Mouse (Mus musculus): ENCODE measurements around the gene Utf1.

Utf1 gene

GRCm38 (mm10) chr7:139972923-139973331 is 29.3 kb downstream of the Utf1 start:
- peak; percentile 63 for DNase-seq (ENCODE audit: low read depth, low spot score)

- DNase-seq (ENCODE audit: low read depth, low spot score), result no peak
Measured at GRCm38 (mm10) chr7:139974307-139974706, 30.7 kb downstream of the Utf1 start.

GRCm38 (mm10) chr7:139975471-139975870 is 31.9 kb downstream of the Utf1 start:
- DNase-seq (ENCODE audit: low read depth, low spot score), result peak; percentile 38

- DNase-seq (ENCODE audit: low read depth, low spot score), result peak; percentile 91
Measured at GRCm38 (mm10) chr7:139978278-139978892, 34.8 kb downstream of the Utf1 start, which contains the start of gene 6430531B16Rik. Gene 6430531B16Rik (minus strand): TSS chr7:139978755.

- no peak for DNase-seq (ENCODE audit: low read depth, low spot score)
Measured at GRCm38 (mm10) chr7:139979011-139979719, 35.6 kb downstream of the Utf1 start.

GRCm38 (mm10) chr7:139980778-139981177 is 37.2 kb downstream of the Utf1 start:
- DNase-seq (ENCODE audit: low read depth, low spot score), result no peak

GRCm38 (mm10) chr7:139982058-139982457 is 38.5 kb downstream of the Utf1 start:
- DNase-seq (ENCODE audit: low read depth, low spot score), result no peak

GRCm38 (mm10) chr7:139984505-139984904 is 40.9 kb downstream of the Utf1 start:
- no peak for DNase-seq (ENCODE audit: low read depth, low spot score)

- no peak for DNase-seq (ENCODE audit: low read depth, low spot score)
Measured at GRCm38 (mm10) chr7:139988272-139988671, 44.7 kb downstream of the Utf1 start.

GRCm38 (mm10) chr7:139990864-139991394 is 47.3 kb downstream of the Utf1 start:
- DNase-seq (ENCODE audit: low read depth, low spot score), result no peak

GRCm38 (mm10) chr7:139992406-139992805 is 48.8 kb downstream of the Utf1 start, which contains the start of gene Adam8:
Gene Adam8 (minus strand): TSS chr7:139992562.
- peak; percentile 65 for DNase-seq (ENCODE audit: low read depth, low spot score)

- no peak for DNase-seq (ENCODE audit: low read depth, low spot score)
Measured at GRCm38 (mm10) chr7:139993532-139993931, 49.9 kb downstream of the Utf1 start.

- DNase-seq (ENCODE audit: low read depth, low spot score), result no peak
Measured at GRCm38 (mm10) chr7:139994202-139994601, 50.6 kb downstream of the Utf1 start.

- DNase-seq (ENCODE audit: low read depth, low spot score), result peak; percentile 85
Measured at GRCm38 (mm10) chr7:139994676-139995075, 51.1 kb downstream of the Utf1 start.

Measured in ZHBTc4 (cell line).